Mouse (Mus musculus) hindbrain, embryonic 12.5 days (tissue): ENCODE measurements around the gene Clec2d. TPM values are rescaled to one million over a fixed set of nuclear protein-coding genes. Genes with fewer than 3 reads are reported as not detected.
"Not testable (repeated sequence)": the region's sequence is repeated elsewhere in the genome, so short reads cannot be mapped to it uniquely, and the experiment has no call there.

Experiments used
- ATAC-seq: fragments of 200-750 bp; cut with Nextera tagmentation; 2 replicates; pipeline ENCODE4 v1.8.0; 2017; ENCODE audit warnings: moderate TSS enrichment; ENCODE audit not compliant: low FRiP score
- H3K27ac ChIP-seq: fragments of 300-500 bp; sonication (generic); 2 replicates; pipeline ENCODE4 v1.5.1; 2016; ENCODE audit warnings: mild to moderate bottlenecking
- H3K27me3 ChIP-seq: fragments of 300-500 bp; sonication (generic); 2 replicates; pipeline ENCODE4 v1.6.1; 2016; ENCODE audit warnings: mild to moderate bottlenecking
- H3K36me3 ChIP-seq: fragments of 300-500 bp; sonication (generic); 2 replicates; pipeline ENCODE4 v1.6.1; 2016; ENCODE audit warnings: mild to moderate bottlenecking
- H3K4me1 ChIP-seq: fragments of 300-500 bp; sonication (generic); 2 replicates; pipeline ENCODE4 v1.6.1; 2016
- H3K4me2 ChIP-seq: fragments of 300-500 bp; sonication (generic); replicated peaks from 2 replicates; pipeline ENCODE4 v1.6.1; 2016; ENCODE audit warnings: mild to moderate bottlenecking
- H3K4me3 ChIP-seq: fragments of 300-500 bp; sonication (generic); 2 replicates; pipeline ENCODE4 v1.5.1; 2016; ENCODE audit warnings: mild to moderate bottlenecking
- H3K9ac ChIP-seq: fragments of 300-500 bp; sonication (generic); 2 replicates; pipeline ENCODE4 v1.6.1; 2016; ENCODE audit warnings: mild to moderate bottlenecking, moderate library complexity
- H3K9me3 ChIP-seq: fragments of 300-500 bp; sonication (generic); replicated peaks from 2 replicates; pipeline ENCODE4 v1.6.1; 2016; ENCODE audit warnings: mild to moderate bottlenecking
- WGBS: fragments of 180-500 bp; shearing (Covaris S2); methylation state at CpG from one replicate; pipeline ENCODE4 v1.1.7; 2016; 5-methylcytosine and 5-hydroxymethylcytosine counted together
- polyA plus RNA-seq: library from polyadenylated mRNA; unstranded; fragments of >200 nt; fragmentation: Nextera tagmentation; extraction: Ambion mirVana; gene quantifications from 2 replicates; pipeline ENCODE4 v1.2.1, GENCODE M21; 2016

Clec2d gene
- polyA plus RNA-seq, 1 experiment from 2014 or later = not detected

DNA sequence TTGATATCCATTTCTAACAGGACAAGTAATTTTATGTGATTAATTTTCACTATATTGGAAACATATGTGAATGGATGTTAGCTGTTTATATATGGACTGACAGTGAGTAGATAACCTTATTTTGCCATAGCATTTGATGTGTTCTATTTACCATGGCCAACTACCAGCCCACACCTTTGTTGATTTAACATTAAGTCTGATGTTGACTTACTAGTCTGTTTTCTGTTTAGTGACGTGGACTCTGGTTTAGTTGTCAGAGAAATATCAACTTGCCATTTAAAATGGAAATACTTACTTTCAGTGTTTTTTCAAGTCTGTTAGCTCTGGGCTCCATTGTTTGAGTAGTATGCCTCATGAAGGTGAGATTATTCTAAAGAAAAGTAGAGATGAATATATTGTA is 3.8 kb upstream of the Clec2d start:
- Histone ChIP-seq H3K4me3 (no peak overlapping the region), H3K4me2 (no peak overlapping the region), H3K9ac (no peak overlapping the region), H3K36me3 (no peaks in the 10 kb centered on the region), H3K27ac (no peak overlapping the region), H3K27me3 (no peaks in the 10 kb centered on the region), H3K9me3 (no peaks in the 10 kb centered on the region), H3K4me1 (0 out of 2 replicates have a peak, but pooled peaks cover 4% of the 10 kb centered on the region)
- ATAC-seq = no peak
- 80% methylated on average over 1 of the region's 1 CpGs for WGBS

DNA sequence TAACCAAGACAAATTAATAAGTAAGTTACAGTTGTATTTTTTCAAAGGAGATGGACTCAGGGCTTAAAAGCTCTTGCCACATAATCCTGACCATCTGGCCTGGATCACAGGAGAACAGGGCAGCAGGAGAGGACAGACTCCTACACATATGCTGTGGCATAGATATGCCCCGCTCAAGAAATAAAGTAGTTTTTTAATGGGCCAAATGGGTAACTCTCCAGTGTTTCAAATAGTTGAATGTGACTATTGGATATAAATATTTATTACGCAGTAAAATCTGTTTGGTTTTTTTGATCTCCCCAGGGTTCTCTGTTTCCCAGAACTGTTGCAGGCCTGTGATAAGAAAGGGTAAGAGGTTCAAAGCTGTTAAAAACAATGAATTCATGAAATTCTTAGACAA is 1.1 kb upstream of the Clec2d start:
- ATAC-seq = no peak

DNA sequence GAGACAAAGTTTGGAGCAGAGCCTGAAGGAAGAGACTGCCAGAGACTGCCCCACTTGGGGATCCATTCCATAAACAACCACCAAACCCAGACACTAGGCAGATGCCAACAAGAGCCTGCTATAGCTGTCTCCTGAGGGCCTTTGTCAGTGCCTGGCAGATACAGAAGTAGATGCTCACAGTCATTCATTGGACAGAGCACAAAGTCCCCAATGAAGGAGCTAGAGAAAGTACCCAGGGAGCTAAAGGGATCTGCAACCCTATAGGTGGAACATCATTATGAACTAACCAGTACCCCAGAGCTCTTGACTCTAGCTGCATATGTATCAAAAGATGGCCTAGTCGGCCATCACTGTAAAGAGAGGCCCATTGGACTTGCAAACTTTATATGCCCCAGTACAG is 584 bp upstream of the Clec2d start:
- not testable (repeated sequence) for H3K9ac ChIP-seq, H3K27me3 ChIP-seq, H3K4me2 ChIP-seq, ATAC-seq, H3K36me3 ChIP-seq, H3K4me3 ChIP-seq, H3K4me1 ChIP-seq, H3K9me3 ChIP-seq, H3K27ac ChIP-seq
- 69% methylated on average over 1 of the region's 1 CpGs for WGBS

More for the DNA sequence above, 1.1 kb upstream of the Clec2d start:
- 0 out of 2 replicates have a peak, but pooled peaks cover 4% of the 10 kb centered on the region for H3K4me1 ChIP-seq
- H3K9ac ChIP-seq = no peak overlapping the region
- H3K27me3 ChIP-seq = no peaks in the 10 kb centered on the region
- no peak overlapping the region for H3K4me2 ChIP-seq
- no peak overlapping the region for H3K4me3 ChIP-seq
- H3K36me3 ChIP-seq = no peaks in the 10 kb centered on the region
- no peak overlapping the region for H3K27ac ChIP-seq
- H3K9me3 ChIP-seq = no peaks in the 10 kb centered on the region
- 97% methylated on average over 2 of the region's 2 CpGs for WGBS

DNA sequence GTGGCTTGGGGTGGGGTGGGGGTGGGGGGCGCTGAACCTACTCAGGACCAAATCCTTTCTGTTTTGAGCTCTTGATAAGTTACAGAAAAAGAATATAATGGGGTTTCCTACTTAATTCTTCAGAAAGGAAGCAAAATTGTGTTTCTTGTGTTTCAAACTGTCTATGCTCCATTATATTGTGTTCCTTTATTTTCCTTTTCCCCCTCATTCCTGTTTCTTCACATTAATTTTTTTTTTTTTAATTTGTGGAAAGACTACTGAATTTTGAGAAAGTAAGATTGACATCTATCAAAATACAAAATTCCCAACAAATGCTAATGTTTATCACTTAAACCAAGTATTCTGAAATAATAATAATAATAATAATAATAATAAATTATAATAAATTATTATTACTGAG is 834 bp downstream of the Clec2d start:
- Histone ChIP-seq H3K4me2 (peak overlapping the region; percentile 56), H3K27me3 (no peaks in the 10 kb centered on the region), H3K4me3 (peak overlapping the region; percentile 32), H3K36me3 (no peaks in the 10 kb centered on the region), H3K27ac (peak overlapping the region; percentile 82), H3K9me3 (no peaks in the 10 kb centered on the region), H3K4me1 (0 out of 2 replicates have a peak, but pooled peaks cover 4% of the 10 kb centered on the region), H3K9ac (peak overlapping the region; percentile 32; the same call in 1 of the 2 replicates)
- 0% methylated on average over 1 of the region's 1 CpGs for WGBS
- ATAC-seq = 0 out of 2 replicates have a peak, but pooled peaks have one; percentile 21

DNA sequence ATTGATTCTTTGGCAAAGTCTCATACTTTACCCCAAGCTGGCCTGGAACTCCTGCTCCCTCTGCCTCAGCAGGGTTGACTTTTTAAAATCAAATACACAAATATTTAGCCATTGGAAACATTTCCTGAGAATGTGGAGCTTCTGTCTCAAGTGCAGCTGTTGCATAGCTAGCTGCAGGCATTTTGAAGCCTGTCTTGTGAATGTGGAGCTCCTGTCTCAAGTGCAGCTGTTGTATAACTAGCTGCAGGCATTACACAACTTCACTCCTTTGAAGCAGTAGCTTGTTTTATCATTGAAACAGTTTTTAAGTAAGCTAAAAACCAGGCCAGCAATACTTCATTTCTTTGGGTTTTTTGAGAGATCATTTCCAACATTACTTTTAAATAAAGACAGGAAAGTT is 1.3 kb downstream of the Clec2d start:
- no peak overlapping the region for H3K4me3 ChIP-seq

DNA sequence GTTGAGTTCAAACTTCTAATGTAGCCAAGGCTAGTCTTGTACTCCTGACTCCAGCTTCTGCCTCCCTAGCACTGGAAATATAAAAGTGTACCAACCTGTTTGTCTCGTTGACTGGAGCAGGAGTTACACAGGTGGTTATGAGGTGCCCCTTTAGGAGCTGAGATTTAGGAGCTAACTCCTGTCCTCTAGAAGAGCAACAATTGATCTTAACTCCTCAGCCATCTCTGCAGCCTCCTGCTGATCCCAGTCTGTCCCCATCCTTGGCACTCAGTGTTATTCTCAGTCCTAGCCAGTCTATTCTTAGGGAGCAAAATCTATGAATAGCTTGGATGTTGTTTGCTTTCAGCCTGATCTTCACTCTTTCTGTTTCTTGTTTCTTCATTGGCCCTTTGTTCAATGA is 2.1 kb downstream of the Clec2d start:
- no peaks in the 10 kb centered on the region for H3K27me3 ChIP-seq
- H3K27ac ChIP-seq = no peak overlapping the region
- H3K4me3 ChIP-seq = no peak overlapping the region
- no peak for ATAC-seq
- 0 out of 2 replicates have a peak, but pooled peaks cover 4% of the 10 kb centered on the region for H3K4me1 ChIP-seq
- H3K9me3 ChIP-seq = no peaks in the 10 kb centered on the region
- WGBS = 89% methylated on average over 1 of the region's 1 CpGs
- no peak overlapping the region for H3K9ac ChIP-seq
- no peak overlapping the region for H3K4me2 ChIP-seq
- no peaks in the 10 kb centered on the region for H3K36me3 ChIP-seq

More for the DNA sequence above, 1.3 kb downstream of the Clec2d start:
- Histone ChIP-seq H3K4me1 (0 out of 2 replicates have a peak, but pooled peaks cover 4% of the 10 kb centered on the region), H3K4me2 (peak overlapping the region; percentile 27; the same call in 1 of the 2 replicates), H3K27me3 (no peaks in the 10 kb centered on the region), H3K9me3 (no peaks in the 10 kb centered on the region), H3K27ac (no peak overlapping the region), H3K9ac (no peak overlapping the region), H3K36me3 (no peaks in the 10 kb centered on the region)
- ATAC-seq = no peak

DNA sequence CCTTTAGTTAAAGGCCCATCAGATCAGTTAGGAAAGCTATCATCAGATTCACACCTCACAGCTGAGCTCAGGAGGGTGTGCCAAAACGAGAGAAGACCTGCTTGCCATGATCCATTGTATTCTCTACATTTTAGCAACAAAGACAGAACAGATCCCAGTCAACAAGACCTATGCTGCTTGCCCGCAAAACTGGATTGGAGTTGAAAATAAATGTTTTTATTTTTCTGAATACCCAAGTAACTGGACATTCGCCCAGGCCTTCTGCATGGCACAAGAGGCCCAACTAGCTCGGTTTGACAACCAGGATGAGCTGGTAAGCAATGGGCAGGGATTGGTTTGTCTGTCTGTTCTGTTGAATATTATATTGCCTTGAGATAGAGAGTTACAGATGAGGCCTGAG is 3.6 kb downstream of the Clec2d start:
- H3K4me1 ChIP-seq, ATAC-seq, H3K4me2 ChIP-seq, H3K27ac ChIP-seq, H3K36me3 ChIP-seq, H3K9me3 ChIP-seq, H3K9ac ChIP-seq, H3K27me3 ChIP-seq, H3K4me3 ChIP-seq: not testable (repeated sequence)
- WGBS = 88% methylated on average over 4 of the region's 4 CpGs

DNA sequence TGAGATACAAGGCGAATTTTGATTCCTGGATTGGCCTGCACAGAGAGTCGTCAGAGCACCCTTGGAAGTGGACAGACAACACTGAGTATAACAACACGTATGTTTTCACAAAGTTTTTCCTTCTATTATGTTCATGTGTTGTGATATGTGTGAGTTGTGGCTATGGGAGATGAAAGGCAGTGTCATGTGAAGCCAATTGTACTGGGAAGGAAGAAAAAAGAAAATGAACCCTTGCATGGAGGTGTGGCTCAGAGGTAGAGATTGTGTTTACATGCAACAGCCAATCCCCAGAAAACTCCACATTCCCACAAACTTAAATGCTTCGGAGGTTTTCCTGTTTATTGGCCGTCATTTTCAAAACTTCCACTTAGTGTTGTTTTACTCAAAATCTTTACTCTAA is 4.4 kb downstream of the Clec2d start:
- Histone ChIP-seq H3K9me3 (no peaks in the 10 kb centered on the region), H3K4me3 (no peak overlapping the region), H3K4me1 (0 out of 2 replicates have a peak, but pooled peaks cover 4% of the 10 kb centered on the region), H3K4me2 (no peak overlapping the region), H3K9ac (no peak overlapping the region), H3K36me3 (no peaks in the 10 kb centered on the region), H3K27me3 (no peaks in the 10 kb centered on the region), H3K27ac (no peak overlapping the region)
- WGBS = 86% methylated on average over 5 of the region's 5 CpGs
- ATAC-seq = no peak

DNA sequence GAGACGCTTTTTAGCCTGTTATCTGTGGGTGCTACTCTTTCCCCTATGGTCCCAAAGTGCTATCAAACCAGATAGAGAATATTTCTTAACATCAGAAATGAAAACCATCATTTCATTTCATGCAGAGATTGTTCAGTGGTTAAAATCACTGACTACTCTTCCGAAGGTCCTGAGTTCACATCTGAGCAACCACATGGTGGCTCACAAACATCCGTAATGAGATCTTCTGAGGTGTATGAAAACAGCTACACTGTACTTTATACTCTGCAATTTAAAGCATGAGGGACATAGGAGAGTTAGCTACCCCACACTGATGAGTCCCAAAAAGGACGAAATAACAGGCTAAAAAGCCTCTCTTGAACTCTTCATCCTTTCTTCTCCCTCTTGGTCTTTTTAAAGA is 5.6 kb downstream of the Clec2d start:
- Histone ChIP-seq H3K4me3 (no peak overlapping the region), H3K9me3 (no peaks in the 10 kb centered on the region), H3K27ac (no peak overlapping the region), H3K36me3 (no peaks in the 10 kb centered on the region), H3K27me3 (no peaks in the 10 kb centered on the region), H3K4me1 (no peaks in the 10 kb centered on the region), H3K4me2 (no peak overlapping the region), H3K9ac (no peak overlapping the region)
- 87% methylated on average over 4 of the region's 4 CpGs for WGBS
- ATAC-seq = no peak

DNA sequence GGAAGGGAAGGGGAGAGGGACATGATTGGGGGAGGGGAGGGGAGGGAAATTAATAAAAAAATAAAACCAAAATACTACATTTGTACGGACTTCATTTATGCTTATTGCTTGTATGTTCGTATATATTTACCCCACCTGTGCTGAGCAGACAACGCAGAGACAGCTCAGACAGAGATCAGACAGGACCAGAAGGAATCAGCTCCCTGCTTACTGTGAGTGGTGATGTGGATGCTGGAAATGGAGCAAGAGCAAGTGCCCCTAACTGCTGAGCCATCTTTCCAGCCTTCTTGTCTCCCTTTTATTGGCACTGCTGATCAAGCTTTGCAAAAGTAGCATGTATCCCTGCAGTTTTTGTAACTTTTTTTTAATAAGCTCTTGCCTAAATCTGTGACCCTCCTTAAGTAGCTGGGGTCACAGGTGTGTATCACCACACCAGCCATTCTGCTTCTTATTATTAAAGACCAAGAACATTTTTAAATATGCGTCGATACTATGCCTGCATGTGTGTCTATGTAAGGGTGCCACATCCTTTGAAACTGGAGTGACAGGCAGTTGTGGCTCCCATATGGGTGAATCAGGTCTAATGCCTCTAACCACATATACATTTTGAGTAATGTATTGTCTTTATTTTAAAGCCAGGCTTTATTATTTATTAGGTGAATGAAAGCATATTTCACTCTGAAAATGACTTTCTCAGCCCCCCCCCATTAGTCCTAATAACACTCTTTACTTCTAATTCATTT is 6.2 kb downstream of the Clec2d start:
- no peak overlapping the region for H3K4me2 ChIP-seq
- H3K27me3 ChIP-seq = no peaks in the 10 kb centered on the region
- ATAC-seq = no peak
- 92% methylated on average over 5 of the region's 5 CpGs for WGBS
- no peak overlapping the region for H3K4me3 ChIP-seq
- no peaks in the 10 kb centered on the region for H3K9me3 ChIP-seq
- H3K4me1 ChIP-seq = no peaks in the 10 kb centered on the region
- H3K9ac ChIP-seq = no peak overlapping the region
- H3K27ac ChIP-seq = no peak overlapping the region
- no peaks in the 10 kb centered on the region for H3K36me3 ChIP-seq

DNA sequence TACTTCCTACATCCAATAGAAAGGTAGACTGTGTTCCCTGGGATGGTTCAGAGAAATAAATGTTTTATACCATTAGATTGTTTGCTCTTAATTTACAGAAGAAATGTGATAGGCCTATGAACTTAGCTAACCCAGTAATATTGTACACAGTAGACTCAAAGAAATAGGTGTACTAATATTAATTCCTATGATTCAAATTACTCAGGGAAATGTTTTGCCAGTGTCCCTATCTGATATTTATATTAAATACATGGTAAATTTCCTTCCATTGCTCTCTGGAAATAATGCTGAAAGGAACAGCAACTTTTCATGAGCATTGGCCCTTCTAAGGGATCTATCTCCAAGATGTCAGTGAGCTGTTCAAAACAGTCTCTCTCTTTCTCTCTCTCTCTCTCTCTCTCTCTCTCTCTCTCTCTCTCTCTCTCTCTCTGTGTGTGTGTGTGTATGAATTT is 6.8 kb downstream of the Clec2d start:
- H3K9me3 ChIP-seq = no peaks in the 10 kb centered on the region
- no peaks in the 10 kb centered on the region for H3K27me3 ChIP-seq
- H3K4me1 ChIP-seq = no peaks in the 10 kb centered on the region
- no peak for ATAC-seq
- H3K9ac ChIP-seq = no peak overlapping the region
- H3K27ac ChIP-seq = no peak overlapping the region
- H3K4me2 ChIP-seq = no peak overlapping the region
- no peak overlapping the region for H3K4me3 ChIP-seq
- H3K36me3 ChIP-seq = no peaks in the 10 kb centered on the region

DNA sequence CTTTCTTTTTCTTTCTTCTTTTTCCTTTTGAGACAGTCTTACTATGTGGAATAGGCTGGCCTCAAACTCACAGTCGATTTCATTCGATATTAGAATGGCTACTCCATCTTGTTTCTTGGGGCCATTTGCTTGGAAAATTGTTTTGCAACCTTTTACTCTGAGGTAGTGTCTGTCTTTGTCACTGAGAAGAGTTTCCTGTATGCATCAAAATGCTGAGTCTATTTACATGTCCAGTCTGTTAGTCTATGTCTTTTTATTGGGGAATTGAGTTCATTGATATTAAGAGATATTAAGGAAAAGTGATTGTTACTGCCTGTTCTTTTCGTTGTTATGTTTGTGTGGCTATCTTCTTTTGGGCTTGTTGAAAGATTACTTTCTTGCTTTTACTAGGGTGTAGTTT is 7.4 kb downstream of the Clec2d start:
- H3K9me3 ChIP-seq, H3K27me3 ChIP-seq, H3K9ac ChIP-seq, H3K4me3 ChIP-seq, H3K4me1 ChIP-seq, H3K36me3 ChIP-seq, H3K27ac ChIP-seq, H3K4me2 ChIP-seq, ATAC-seq: not testable (repeated sequence)
- 94% methylated on average over 3 of the region's 3 CpGs for WGBS

DNA sequence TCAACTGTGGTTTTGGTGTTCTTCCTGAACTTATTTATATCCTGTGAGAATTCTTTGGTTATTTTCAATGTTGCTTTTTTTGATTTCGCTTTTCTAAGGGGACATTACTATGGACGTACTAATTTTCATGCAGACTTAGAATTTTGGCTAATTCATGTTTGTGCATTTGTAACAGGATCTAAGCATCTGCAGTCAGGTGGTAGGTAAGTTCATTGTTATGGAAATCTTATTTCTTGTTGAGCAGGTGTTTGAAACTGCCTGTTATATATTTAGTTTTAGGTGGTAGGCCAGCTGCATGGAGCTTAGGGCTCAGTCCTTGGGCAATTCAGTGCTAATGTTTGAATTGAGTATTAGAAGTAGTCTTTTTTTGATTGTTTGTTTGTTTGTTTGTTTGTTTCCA is 13.0 kb downstream of the Clec2d start:
- H3K9me3 ChIP-seq = no peaks in the 10 kb centered on the region
- no peak overlapping the region for H3K4me3 ChIP-seq
- ATAC-seq = no peak
- no peak overlapping the region for H3K9ac ChIP-seq
- WGBS = 92% methylated on average over 2 of the region's 2 CpGs
- H3K27me3 ChIP-seq = no peaks in the 10 kb centered on the region
- no peaks in the 10 kb centered on the region for H3K36me3 ChIP-seq
- no peaks in the 10 kb centered on the region for H3K4me1 ChIP-seq
- H3K27ac ChIP-seq = no peak overlapping the region
- no peak overlapping the region for H3K4me2 ChIP-seq
